Mouse (Mus musculus): ENCODE results near the gene Dbn1. TPM values are rescaled to one million over a fixed set of nuclear protein-coding genes. Genes with fewer than 3 reads are reported as not detected.
"Not testable (repeated sequence)": the region's sequence is repeated elsewhere in the genome, so short reads cannot be mapped to it uniquely, and the experiment has no call there.

Dbn1 gene
- polyA plus RNA-seq, 1 experiment = 20.6 TPM

GRCm38 (mm10) chr13:55448131-55448530 lies 39.8 kb downstream of the Dbn1 start:
- DNase-seq = no peak
- WGBS = 87% methylated on average over 5 of the region's 5 CpGs
- no peak for TF ChIP-seq POLR2A (IDR thresholded peaks at IDR 0.05; ENCODE audit: borderline replicate concordance, extremely low read depth, low read depth, low read length)
- Histone ChIP-seq H3K4me1 (ENCODE audit: control insufficient read depth, insufficient read depth, low read length) (peaks cover 29% of the 10 kb centered on the region), H3K4me3 (replicated peaks; ENCODE audit: extremely low read depth, low read depth, low read length) (no peak overlapping the region)

GRCm38 (mm10) chr13:55447543-55447943 lies 40.4 kb downstream of the Dbn1 start:
- 14% methylated on average over 3 of the region's 3 CpGs for WGBS
- H3K4me1 ChIP-seq (ENCODE audit: control insufficient read depth, insufficient read depth, low read length) = peaks cover 29% of the 10 kb centered on the region

GRCm38 (mm10) chr13:55446483-55447105 lies 41.3 kb downstream of the Dbn1 start:
- WGBS = 78% methylated on average over 6 of the region's 6 CpGs
- no peak for DNase-seq
- TF ChIP-seq CTCF (IDR thresholded peaks at IDR 0.05; ENCODE audit: insufficient read depth, low read length) = no peak
- Histone ChIP-seq H3K4me1 (ENCODE audit: control insufficient read depth, insufficient read depth, low read length) (peaks cover 23% of the 10 kb centered on the region), H3K4me3 (replicated peaks; ENCODE audit: extremely low read depth, low read depth, low read length) (no peak overlapping the region)

More at GRCm38 (mm10) chr13:55447543-55447943, 40.4 kb downstream of the Dbn1 start:
- TF ChIP-seq CTCF (IDR thresholded peaks at IDR 0.05; ENCODE audit: insufficient read depth, low read length) = no peak
- no peak for TF ChIP-seq POLR2A (IDR thresholded peaks at IDR 0.05; ENCODE audit: borderline replicate concordance, extremely low read depth, low read depth, low read length)
- no peak overlapping the region for H3K4me3 ChIP-seq (replicated peaks; ENCODE audit: extremely low read depth, low read depth, low read length)
- no peak for DNase-seq

DNA sequence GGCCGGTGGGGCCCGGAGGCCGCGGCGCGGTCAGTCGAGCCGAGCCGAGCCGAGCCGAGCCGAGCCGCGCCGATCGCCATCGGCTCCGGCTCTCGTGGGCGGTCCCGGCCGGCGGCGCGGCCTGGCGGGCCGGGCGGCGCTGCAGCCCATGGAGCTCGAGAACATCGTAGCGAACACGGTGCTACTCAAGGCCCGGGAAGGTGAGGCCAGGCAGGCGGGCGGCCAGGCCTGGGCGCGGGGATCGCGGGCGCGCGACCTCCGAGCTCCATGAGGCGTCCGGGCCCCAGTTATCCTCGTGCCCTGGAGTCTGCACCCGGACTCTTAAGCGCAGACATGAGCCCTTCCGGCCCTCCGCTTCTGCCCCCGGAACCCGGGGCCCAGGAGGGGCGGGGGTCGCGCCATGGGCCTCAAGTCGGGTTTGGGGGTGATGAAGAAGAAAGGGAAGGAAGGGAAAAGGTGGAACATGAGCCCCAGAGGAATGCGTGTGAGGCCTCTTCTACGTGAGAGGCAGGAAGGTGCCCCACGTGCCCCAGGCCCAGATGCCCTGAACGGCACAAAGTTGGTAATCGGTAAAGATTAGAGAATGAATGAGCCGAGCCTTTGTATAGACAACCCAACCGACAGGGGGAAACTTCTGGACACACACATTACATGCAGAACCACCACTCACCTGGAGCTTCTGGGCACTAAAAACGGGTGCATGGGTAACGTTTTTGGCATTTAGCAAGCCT lies 42.4 kb downstream of the Dbn1 start:
- Histone ChIP-seq H3K4me3 (replicated peaks; ENCODE audit: extremely low read depth, low read depth, low read length) (peak overlapping the region; percentile 84), H3K4me1 (ENCODE audit: control insufficient read depth, insufficient read depth, low read length) (peaks cover 20% of the 10 kb centered on the region)
- TF ChIP-seq POLR2A (IDR thresholded peaks at IDR 0.05; ENCODE audit: borderline replicate concordance, extremely low read depth, low read depth, low read length) (no peak), CTCF (IDR thresholded peaks at IDR 0.05; ENCODE audit: insufficient read depth, low read length) (no peak)
- DNase-seq = no peak
- 5% methylated on average over 66 of the region's 66 CpGs for WGBS

DNA sequence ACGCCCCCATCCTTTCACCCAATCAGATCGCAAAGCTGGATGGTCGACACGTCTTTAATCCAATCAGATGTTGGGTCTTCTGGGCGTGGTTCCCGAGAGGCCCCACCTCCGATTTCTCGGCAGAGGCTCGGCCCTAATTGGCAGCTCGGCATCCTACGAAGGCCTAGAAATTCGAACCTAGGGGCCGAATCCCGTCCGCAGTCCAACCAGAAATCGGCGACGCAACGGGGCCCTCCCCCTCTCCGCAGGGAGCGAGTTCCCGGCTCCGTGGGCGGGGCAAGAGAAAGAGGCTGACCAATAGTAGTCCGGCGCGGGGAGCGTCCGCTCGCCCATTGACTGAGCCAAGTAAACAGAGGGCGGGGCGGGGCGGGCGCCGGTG lies 43.0 kb downstream of the Dbn1 start, which contains the start of gene Grk6:
Gene Grk6, plus strand, starts transcription at position 136 of the 379 bp plus-strand sequence.
- H3K4me3 ChIP-seq (replicated peaks; ENCODE audit: extremely low read depth, low read depth, low read length) = peak within 1 kb of the TSS; percentile 97
- peaks cover 18% of the 10 kb centered on the region for H3K4me1 ChIP-seq (ENCODE audit: control insufficient read depth, insufficient read depth, low read length)
- no peak for TF ChIP-seq POLR2A (IDR thresholded peaks at IDR 0.05; ENCODE audit: borderline replicate concordance, extremely low read depth, low read depth, low read length)
- TF ChIP-seq CTCF (IDR thresholded peaks at IDR 0.05; ENCODE audit: insufficient read depth, low read length) = no peak
- DNase-seq = peak; percentile 99
- WGBS = under 1% methylated on average over 35 of the region's 35 CpGs

GRCm38 (mm10) chr13:55444286-55444936 lies 43.5 kb downstream of the Dbn1 start:
- Histone ChIP-seq H3K4me1 (ENCODE audit: control insufficient read depth, insufficient read depth, low read length) (peaks cover 16% of the 10 kb centered on the region), H3K4me3 (replicated peaks; ENCODE audit: extremely low read depth, low read depth, low read length) (peak overlapping the region; percentile 97)
- TF ChIP-seq CTCF (IDR thresholded peaks at IDR 0.05; ENCODE audit: insufficient read depth, low read length) (no peak), POLR2A (IDR thresholded peaks at IDR 0.05; ENCODE audit: borderline replicate concordance, extremely low read depth, low read depth, low read length) (peak; percentile 56; the same call in 1 of the 2 replicates)
- 1% methylated on average over 33 of the region's 33 CpGs for WGBS
- DNase-seq = no peak

DNA sequence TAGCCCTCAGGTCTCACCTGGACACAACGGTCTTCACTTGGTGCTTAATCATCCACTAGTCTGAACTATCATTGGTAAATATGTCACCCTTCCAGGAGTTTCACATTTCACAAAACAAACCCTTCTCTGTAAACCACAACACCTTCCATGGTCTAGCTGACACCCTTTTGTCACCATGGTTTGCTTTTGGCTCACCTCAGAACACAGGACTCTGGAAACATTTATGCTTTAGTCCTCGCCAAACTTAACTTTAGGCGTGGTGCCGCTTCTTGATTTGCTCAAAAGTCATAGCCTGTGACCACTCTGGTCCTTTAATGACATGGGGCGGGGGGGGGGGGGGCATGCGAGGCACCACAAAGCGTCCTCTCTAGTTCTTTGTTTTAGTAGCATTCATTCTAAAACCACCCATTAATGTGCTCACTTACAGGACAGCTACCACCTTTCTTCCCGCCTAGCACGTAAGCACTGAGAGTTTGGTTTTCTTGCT lies 44.1 kb downstream of the Dbn1 start:
- TF ChIP-seq CTCF (IDR thresholded peaks at IDR 0.05; ENCODE audit: insufficient read depth, low read length) = no peak
- no peak for TF ChIP-seq POLR2A (IDR thresholded peaks at IDR 0.05; ENCODE audit: borderline replicate concordance, extremely low read depth, low read depth, low read length)
- no peak for DNase-seq
- Histone ChIP-seq H3K4me1 (ENCODE audit: control insufficient read depth, insufficient read depth, low read length) (peaks cover 12% of the 10 kb centered on the region), H3K4me3 (replicated peaks; ENCODE audit: extremely low read depth, low read depth, low read length) (peak overlapping the region; percentile 97)
- WGBS = 29% methylated on average over 9 of the region's 9 CpGs

- H3K4me3 ChIP-seq (replicated peaks; ENCODE audit: extremely low read depth, low read depth, low read length); H3K4me1 ChIP-seq (ENCODE audit: control insufficient read depth, insufficient read depth, low read length); DNase-seq: not testable (repeated sequence)
- WGBS = 55% methylated on average over 15 of the region's 15 CpGs
These were observed 50.7 kb downstream of the Dbn1 start for GRCm38 (mm10) chr13:55437111-55437629.

GRCm38 (mm10) chr13:55431889-55432685 lies 55.8 kb downstream of the Dbn1 start:
- WGBS = 37% methylated on average over 10 of the region's 10 CpGs
- Histone ChIP-seq H3K4me1 (ENCODE audit: control insufficient read depth, insufficient read depth, low read length) (peaks cover 7% of the 10 kb centered on the region), H3K4me3 (replicated peaks; ENCODE audit: extremely low read depth, low read depth, low read length) (no peak overlapping the region)
- no peak for TF ChIP-seq CTCF (IDR thresholded peaks at IDR 0.05; ENCODE audit: insufficient read depth, low read length)
- TF ChIP-seq POLR2A (IDR thresholded peaks at IDR 0.05; ENCODE audit: borderline replicate concordance, extremely low read depth, low read depth, low read length) = no peak
- DNase-seq = no peak

Data from lung, adult 2 months (tissue).